Mouse (Mus musculus): ENCODE data around the gene Qars. TPM values are rescaled to one million over a fixed set of nuclear protein-coding genes. Genes with fewer than 3 reads are reported as not detected.
A peak's percentile ranks its signal among the peaks of the same experiment; 100 is the strongest.

Qars gene
- polyA plus RNA-seq, 1 experiment from 2014 or later, result 87.9 TPM

GRCm38 (mm10) chr9:108490559-108491285, 16.8 kb upstream of the Qars start, which contains the start of gene Usp19:
TSS of gene Usp19 (plus strand) at chr9:108490602.
- H3K4me1 ChIP-seq (replicated peaks; ENCODE audit: insufficient read depth, low read length), result peaks cover 9% of the 10 kb centered on the region; the same call in 1 of the 2 replicates
- 0 out of 2 replicates have a peak, but pooled peaks have one; percentile 2 for TF ChIP-seq CTCF (IDR thresholded peaks at IDR 0.05; ENCODE audit: low read depth)
- H3K27ac ChIP-seq, result peak within 1 kb of the TSS; percentile 98
- WGBS, result under 1% methylated on average over 69 of the region's 69 CpGs
- no peaks in the 10 kb centered on the region for H3K27me3 ChIP-seq (ENCODE audit: insufficient read depth, low read length)
- H3K9ac ChIP-seq (ENCODE audit: low read depth, low read length), result peak within 1 kb of the TSS; percentile 92
- H3K4me3 ChIP-seq (replicated peaks; ENCODE audit: low read depth, low read length), result peak within 1 kb of the TSS; percentile 98
- no peaks in the 10 kb centered on the region for H3K9me3 ChIP-seq (replicated peaks; ENCODE audit: low read length)
- DNase-seq (ENCODE audit: low spot score), result peak; percentile 99
- peak within 1 kb of the TSS; percentile 55 for H3K4me2 ChIP-seq (ENCODE audit: low read length)
- peak; percentile 94 for ATAC-seq (replicated peaks; ENCODE audit: low FRiP score, low read depth)
- H3K36me3 ChIP-seq (ENCODE audit: insufficient read depth, low read length), result peaks cover 73% of the 10 kb centered on the region

- peaks cover 9% of the 10 kb centered on the region; the same call in 1 of the 2 replicates for H3K4me1 ChIP-seq (replicated peaks; ENCODE audit: insufficient read depth, low read length)
- peak overlapping the region; percentile 98 for H3K4me3 ChIP-seq (replicated peaks; ENCODE audit: low read depth, low read length)
- H3K27ac ChIP-seq, result peak overlapping the region; percentile 98
- H3K27me3 ChIP-seq (ENCODE audit: insufficient read depth, low read length), result no peaks in the 10 kb centered on the region
- ATAC-seq (replicated peaks; ENCODE audit: low FRiP score, low read depth) (no peak), DNase-seq (ENCODE audit: low spot score) (no peak)
- WGBS, result 3% methylated on average over 12 of the region's 12 CpGs
- H3K36me3 ChIP-seq (ENCODE audit: insufficient read depth, low read length), result peaks cover 73% of the 10 kb centered on the region
- peak overlapping the region; percentile 92 for H3K9ac ChIP-seq (ENCODE audit: low read depth, low read length)
- no peaks in the 10 kb centered on the region for H3K9me3 ChIP-seq (replicated peaks; ENCODE audit: low read length)
- H3K4me2 ChIP-seq (ENCODE audit: low read length), result peak overlapping the region; percentile 55
- TF ChIP-seq CTCF (IDR thresholded peaks at IDR 0.05; ENCODE audit: low read depth), result no peak
Measured at GRCm38 (mm10) chr9:108491286-108491580, 16.3 kb upstream of the Qars start.

GRCm38 (mm10) chr9:108492043-108492750, 15.3 kb upstream of the Qars start:
- peak overlapping the region; percentile 55 for H3K4me2 ChIP-seq (ENCODE audit: low read length)
- no peak for ATAC-seq (replicated peaks; ENCODE audit: low FRiP score, low read depth)
- H3K4me1 ChIP-seq (replicated peaks; ENCODE audit: insufficient read depth, low read length), result peaks cover 9% of the 10 kb centered on the region; the same call in 1 of the 2 replicates
- no peaks in the 10 kb centered on the region for H3K27me3 ChIP-seq (ENCODE audit: insufficient read depth, low read length)
- 0 out of 2 replicates have a peak overlapping the region, but pooled peaks have one; percentile 21 for H3K27ac ChIP-seq
- peaks cover 71% of the 10 kb centered on the region for H3K36me3 ChIP-seq (ENCODE audit: insufficient read depth, low read length)
- TF ChIP-seq CTCF (IDR thresholded peaks at IDR 0.05; ENCODE audit: low read depth), result no peak
- peak overlapping the region; percentile 98 for H3K4me3 ChIP-seq (replicated peaks; ENCODE audit: low read depth, low read length)
- H3K9me3 ChIP-seq (replicated peaks; ENCODE audit: low read length), result no peaks in the 10 kb centered on the region
- H3K9ac ChIP-seq (ENCODE audit: low read depth, low read length), result peak overlapping the region; percentile 92
- peak; percentile 22 for DNase-seq (ENCODE audit: low spot score)
- 72% methylated on average over 16 of the region's 16 CpGs for WGBS

- DNase-seq (ENCODE audit: low spot score) (no peak), ATAC-seq (replicated peaks; ENCODE audit: low FRiP score, low read depth) (no peak)
- Histone ChIP-seq H3K4me1 (replicated peaks; ENCODE audit: insufficient read depth, low read length) (peaks cover 9% of the 10 kb centered on the region; the same call in 1 of the 2 replicates), H3K27me3 (ENCODE audit: insufficient read depth, low read length) (no peaks in the 10 kb centered on the region), H3K9ac (ENCODE audit: low read depth, low read length) (no peak overlapping the region), H3K4me2 (ENCODE audit: low read length) (no peak overlapping the region), H3K27ac (no peak overlapping the region), H3K4me3 (replicated peaks; ENCODE audit: low read depth, low read length) (no peak overlapping the region), H3K9me3 (replicated peaks; ENCODE audit: low read length) (no peaks in the 10 kb centered on the region), H3K36me3 (ENCODE audit: insufficient read depth, low read length) (peaks cover 70% of the 10 kb centered on the region)
- WGBS, result 94% methylated on average over 8 of the region's 8 CpGs
- no peak for TF ChIP-seq CTCF (IDR thresholded peaks at IDR 0.05; ENCODE audit: low read depth)
Measured at GRCm38 (mm10) chr9:108493246-108493645, 14.3 kb upstream of the Qars start.

GRCm38 (mm10) chr9:108494146-108494825, 13.2 kb upstream of the Qars start:
- H3K4me2 ChIP-seq (ENCODE audit: low read length), result no peak overlapping the region
- no peak overlapping the region for H3K27ac ChIP-seq
- no peaks in the 10 kb centered on the region for H3K9me3 ChIP-seq (replicated peaks; ENCODE audit: low read length)
- no peak overlapping the region for H3K4me3 ChIP-seq (replicated peaks; ENCODE audit: low read depth, low read length)
- H3K36me3 ChIP-seq (ENCODE audit: insufficient read depth, low read length), result peaks cover 71% of the 10 kb centered on the region
- DNase-seq (ENCODE audit: low spot score) (no peak), ATAC-seq (replicated peaks; ENCODE audit: low FRiP score, low read depth) (no peak)
- TF ChIP-seq CTCF (IDR thresholded peaks at IDR 0.05; ENCODE audit: low read depth), result no peak
- WGBS, result 95% methylated on average over 19 of the region's 19 CpGs
- H3K4me1 ChIP-seq (replicated peaks; ENCODE audit: insufficient read depth, low read length), result peaks cover 9% of the 10 kb centered on the region; the same call in 1 of the 2 replicates
- H3K27me3 ChIP-seq (ENCODE audit: insufficient read depth, low read length), result no peaks in the 10 kb centered on the region
- no peak overlapping the region for H3K9ac ChIP-seq (ENCODE audit: low read depth, low read length)

GRCm38 (mm10) chr9:108494905-108495304, 12.6 kb upstream of the Qars start:
- 82% methylated on average over 10 of the region's 10 CpGs for WGBS
- TF ChIP-seq CTCF (IDR thresholded peaks at IDR 0.05; ENCODE audit: low read depth), result no peak
- Histone ChIP-seq H3K4me3 (replicated peaks; ENCODE audit: low read depth, low read length) (no peak overlapping the region), H3K27ac (no peak overlapping the region), H3K9ac (ENCODE audit: low read depth, low read length) (no peak overlapping the region), H3K27me3 (ENCODE audit: insufficient read depth, low read length) (no peaks in the 10 kb centered on the region), H3K36me3 (ENCODE audit: insufficient read depth, low read length) (peaks cover 71% of the 10 kb centered on the region), H3K4me2 (ENCODE audit: low read length) (no peak overlapping the region), H3K9me3 (replicated peaks; ENCODE audit: low read length) (no peaks in the 10 kb centered on the region), H3K4me1 (replicated peaks; ENCODE audit: insufficient read depth, low read length) (peaks cover 9% of the 10 kb centered on the region; the same call in 1 of the 2 replicates)
- ATAC-seq (replicated peaks; ENCODE audit: low FRiP score, low read depth), result no peak
- no peak for DNase-seq (ENCODE audit: low spot score)

Measured in kidney, postnatal 0 days (tissue).